Comparison of ENCODE assay signal across 8 mouse cellular contexts in the genomic region with DNA sequence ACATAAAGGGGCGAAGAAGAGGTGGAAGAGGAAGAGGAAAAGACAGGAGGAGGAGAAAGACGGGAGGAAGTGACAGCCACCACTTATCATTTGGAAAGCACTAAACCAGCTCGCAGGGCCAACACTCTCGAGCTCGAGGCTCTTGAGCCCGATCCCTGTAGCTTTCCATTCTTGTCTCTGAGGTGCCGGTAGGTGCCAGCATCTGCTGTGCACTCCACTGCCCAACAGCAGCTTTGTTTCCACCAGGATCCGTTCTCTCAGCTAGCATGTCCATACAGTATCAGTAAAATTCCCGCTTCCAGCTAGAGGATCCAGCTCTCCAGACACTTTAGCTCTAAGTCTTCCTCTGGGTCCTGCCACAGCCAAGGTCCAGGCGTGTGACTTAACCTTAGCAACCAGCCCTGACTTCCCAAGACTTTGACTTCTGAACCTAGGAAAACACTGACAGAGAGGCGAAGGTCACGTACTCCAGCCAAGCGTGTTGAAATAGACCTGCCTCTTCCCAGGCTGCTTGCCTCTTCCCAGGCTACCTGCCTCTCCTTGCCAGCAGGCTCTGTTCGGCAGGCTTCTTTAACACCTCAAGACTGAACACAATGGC. TPM values are rescaled to one million over a fixed set of nuclear protein-coding genes. Genes with fewer than 3 reads are reported as not detected.
DNase-seq lines count a peak whose midpoint lies in the region; ATAC-seq and TF ChIP-seq lines count a peak whose summit lies in the region.
"Had no signal": no experiment of that assay in that cellular context is flagged by ENCODE, and none has a peak within 500 bp of the region (broad histone marks: within the 10 kb centered on the region; RNA-seq: fewer than 3 reads in every experiment).

No protein-coding gene starts in this region.

- no peaks in the 10 kb centered on the region for H3K27me3 ChIP-seq in liver, embryonic 15.5 days
- H3K27me3 ChIP-seq in liver, embryonic 11.5 days (replicated peaks; ENCODE audit: control insufficient read depth, insufficient read depth, low read length), result no peaks in the 10 kb centered on the region
- H3K27me3 ChIP-seq in heart, embryonic 13.5 days (replicated peaks), result no peaks in the 10 kb centered on the region
- H3K27me3 ChIP-seq in kidney, adult 2 months (replicated peaks; ENCODE audit: control insufficient read depth, insufficient read depth, low read length), result no peaks in the 10 kb centered on the region
- no peaks in the 10 kb centered on the region for H3K27me3 ChIP-seq in stomach, embryonic 15.5 days (replicated peaks)
- H3K27me3 ChIP-seq in hindbrain, embryonic 10.5 days (ENCODE audit: insufficient read depth, poor library complexity, severe bottlenecking), result peaks cover 4% of the 10 kb centered on the region; the same call in 1 of the 2 replicates
- H3K27me3 ChIP-seq: CH12.LX had no signal

- H3K27ac ChIP-seq in liver, embryonic 15.5 days (replicated peaks), result no peak overlapping the region
- no peak overlapping the region for H3K27ac ChIP-seq in liver, embryonic 11.5 days (ENCODE audit: low read depth, low read length)
- H3K27ac ChIP-seq in heart, embryonic 13.5 days (replicated peaks), result peak overlapping the region; percentile 56
- H3K27ac ChIP-seq in kidney, adult 2 months (ENCODE audit: insufficient read depth, low read depth, low read length), result peak overlapping the region; percentile 57
- peak overlapping the region; percentile 18; the same call in 1 of the 2 replicates for H3K27ac ChIP-seq in stomach, embryonic 15.5 days
- no peak overlapping the region for H3K27ac ChIP-seq in hindbrain, embryonic 10.5 days

- H3K9ac ChIP-seq in liver, embryonic 15.5 days, result no peak overlapping the region
- H3K9ac ChIP-seq in liver, embryonic 11.5 days (ENCODE audit: low read depth, low read length), result no peak overlapping the region
- peak overlapping the region; percentile 54; the same call in 1 of the 2 replicates for H3K9ac ChIP-seq in heart, embryonic 13.5 days
- no peak overlapping the region for H3K9ac ChIP-seq in stomach, embryonic 15.5 days

- H3K4me1 ChIP-seq in liver, embryonic 15.5 days (replicated peaks), result peaks cover 8% of the 10 kb centered on the region; the same call in 1 of the 2 replicates
- peaks cover 3% of the 10 kb centered on the region; the same call in 1 of the 2 replicates for H3K4me1 ChIP-seq in liver, embryonic 11.5 days (replicated peaks; ENCODE audit: control insufficient read depth, insufficient read depth, low read length)
- peaks cover 36% of the 10 kb centered on the region for H3K4me1 ChIP-seq in heart, embryonic 13.5 days
- H3K4me1 ChIP-seq in kidney, adult 2 months (ENCODE audit: control insufficient read depth, insufficient read depth, low read length), result peaks cover 12% of the 10 kb centered on the region; the same call in 1 of the 2 replicates
- H3K4me1 ChIP-seq in stomach, embryonic 15.5 days, result 0 out of 2 replicates have a peak, but pooled peaks cover under 1% of the 10 kb centered on the region
- no peaks in the 10 kb centered on the region for H3K4me1 ChIP-seq in hindbrain, embryonic 10.5 days (replicated peaks)

- TF ChIP-seq CTCF in kidney, adult 2 months (conservative IDR thresholded peaks at IDR 0.05; ENCODE audit: insufficient read depth, insufficient read length, low read depth, low read length), result no peak

- H3K4me3 ChIP-seq in liver, embryonic 15.5 days (replicated peaks), result no peak overlapping the region
- H3K4me3 ChIP-seq in liver, embryonic 11.5 days (ENCODE audit: low read depth, low read length), result no peak overlapping the region
- no peak overlapping the region for H3K4me3 ChIP-seq in heart, embryonic 13.5 days
- no peak overlapping the region for H3K4me3 ChIP-seq in kidney, adult 2 months (ENCODE audit: insufficient read depth, low read depth, low read length)
- H3K4me3 ChIP-seq in stomach, embryonic 15.5 days (replicated peaks), result no peak overlapping the region
- H3K4me3 ChIP-seq in hindbrain, embryonic 10.5 days, result no peak overlapping the region

- no peak for ATAC-seq in liver, embryonic 15.5 days (ENCODE audit: insufficient read depth)
- no peak for ATAC-seq in liver, embryonic 11.5 days (replicated peaks; ENCODE audit: low FRiP score)
- no peak for ATAC-seq in heart, embryonic 13.5 days (ENCODE audit: extremely low read depth, insufficient number of reproducible peaks, low FRiP score, low TSS enrichment)
- ATAC-seq in stomach, embryonic 15.5 days (ENCODE audit: insufficient read depth, low FRiP score, low read depth), result peak; percentile 36; the same call in 1 of the 2 replicates

- H3K36me3 ChIP-seq in liver, embryonic 15.5 days (replicated peaks), result no peaks in the 10 kb centered on the region
- no peaks in the 10 kb centered on the region for H3K36me3 ChIP-seq in liver, embryonic 11.5 days (ENCODE audit: control insufficient read depth, insufficient read depth, low read length)
- no peaks in the 10 kb centered on the region for H3K36me3 ChIP-seq in heart, embryonic 13.5 days
- no peaks in the 10 kb centered on the region for H3K36me3 ChIP-seq in kidney, adult 2 months (ENCODE audit: control insufficient read depth, insufficient read depth, low read length)
- H3K36me3 ChIP-seq in stomach, embryonic 15.5 days, result no peaks in the 10 kb centered on the region
- H3K36me3 ChIP-seq in hindbrain, embryonic 10.5 days, result no peaks in the 10 kb centered on the region

- H3K4me2 ChIP-seq in liver, embryonic 15.5 days, result peak overlapping the region; percentile 18; the same call in 1 of the 2 replicates
- H3K4me2 ChIP-seq in liver, embryonic 11.5 days, result no peak overlapping the region
- H3K4me2 ChIP-seq in heart, embryonic 13.5 days, result peak overlapping the region; percentile 52
- no peak overlapping the region for H3K4me2 ChIP-seq in stomach, embryonic 15.5 days

- TF ChIP-seq POLR2A in kidney, adult 2 months (IDR thresholded peaks at IDR 0.05; ENCODE audit: low read depth, low read length), result no peak

- no peak for DNase-seq in liver, embryonic 11.5 days (ENCODE audit: low spot score)
- peak; percentile 94 for DNase-seq in kidney, adult 2 months
- no peak for DNase-seq in gastrocnemius, postnatal 25 days
- DNase-seq in hindbrain, embryonic 10.5 days (ENCODE audit: low spot score), result no peak

- 50% methylated on average over 14 of the region's 14 CpGs for WGBS in liver, embryonic 15.5 days (ENCODE audit: insufficient replicate concordance)
- 56% methylated on average over 14 of the region's 14 CpGs for WGBS in liver, embryonic 11.5 days
- WGBS in heart, embryonic 13.5 days, result 46% methylated on average over 14 of the region's 14 CpGs
- 31% methylated on average over 14 of the region's 14 CpGs for WGBS in kidney, adult 2 months
- WGBS in stomach, embryonic 15.5 days, result 62% methylated on average over 14 of the region's 14 CpGs
- WGBS in hindbrain, embryonic 10.5 days, result 83% methylated on average over 14 of the region's 14 CpGs

- no peaks in the 10 kb centered on the region for H3K9me3 ChIP-seq in liver, embryonic 15.5 days (replicated peaks)
- no peaks in the 10 kb centered on the region for H3K9me3 ChIP-seq in liver, embryonic 11.5 days (ENCODE audit: control insufficient read depth, low read length)
- no peaks in the 10 kb centered on the region for H3K9me3 ChIP-seq in heart, embryonic 13.5 days
- H3K9me3 ChIP-seq in stomach, embryonic 15.5 days, result no peaks in the 10 kb centered on the region
- H3K9me3 ChIP-seq in hindbrain, embryonic 10.5 days, result no peaks in the 10 kb centered on the region

RNA-seq across cellular contexts. Expression of a gene that starts 6.4 kb away (rescaled TPM):
- 5.5 and 5.8 TPM in 2 replicates for polyA plus RNA-seq in liver, embryonic 15.5 days (2015; fragmentation: Nextera tagmentation; extraction: Ambion mirVana)
- polyA plus RNA-seq in liver, embryonic 11.5 days (2014; fragmentation: Nextera tagmentation; extraction: Ambion mirVana), result 20.1 and 20.2 TPM in 2 replicates
- 20.3 and 20.7 TPM in 2 replicates for polyA plus RNA-seq in heart, embryonic 13.5 days (2015; fragmentation: Nextera tagmentation; extraction: Ambion mirVana)
- polyA plus RNA-seq in kidney, adult 2 months (2012; rRNA removed), result 26.9 and 28.0 TPM in 2 replicates
- polyA plus RNA-seq in stomach, embryonic 15.5 days (2015; fragmentation: Nextera tagmentation; extraction: Ambion mirVana), result 29.4 and 29.8 TPM in 2 replicates
- total RNA-seq in gastrocnemius, postnatal 25 days (2021), result 10 to 100 TPM; 48.2 to 58.2 TPM
- polyA plus RNA-seq in hindbrain, embryonic 10.5 days (2016; fragmentation: Nextera tagmentation; extraction: Ambion mirVana), result 16.0 and 18.8 TPM in 2 replicates

RNA-seq across cellular contexts. Expression of a gene that starts 25.1 kb away (rescaled TPM):
- 7.6 and 8.0 TPM in 2 replicates for polyA plus RNA-seq in liver, embryonic 15.5 days (2015; fragmentation: Nextera tagmentation; extraction: Ambion mirVana)
- polyA plus RNA-seq in liver, embryonic 11.5 days (2014; fragmentation: Nextera tagmentation; extraction: Ambion mirVana), result 17.0 and 21.3 TPM in 2 replicates
- 10.0 and 13.0 TPM in 2 replicates for polyA plus RNA-seq in heart, embryonic 13.5 days (2015; fragmentation: Nextera tagmentation; extraction: Ambion mirVana)
- polyA plus RNA-seq in kidney, adult 2 months (2012; rRNA removed), result 8.0 and 8.2 TPM in 2 replicates
- polyA plus RNA-seq in stomach, embryonic 15.5 days (2015; fragmentation: Nextera tagmentation; extraction: Ambion mirVana), result 17.2 and 18.5 TPM in 2 replicates
- 1 to 10 TPM; 8.0 to 8.9 TPM for total RNA-seq in gastrocnemius, postnatal 25 days (2021)
- polyA plus RNA-seq in hindbrain, embryonic 10.5 days (2016; fragmentation: Nextera tagmentation; extraction: Ambion mirVana), result 19.5 and 21.9 TPM in 2 replicates

Comparison
In these comparisons a context has a peak if more than half of its experiments do, and no peak if none do; other contexts are left out.
1. H3K4me2 ChIP-seq: peak in liver, embryonic 15.5 days (single experiment) and heart, embryonic 13.5 days (single experiment); none in liver, embryonic 11.5 days (single experiment) and stomach, embryonic 15.5 days (single experiment).
2. H3K27ac ChIP-seq: peak in heart, embryonic 13.5 days (single experiment), kidney, adult 2 months (single experiment) and stomach, embryonic 15.5 days (single experiment); none in liver, embryonic 15.5 days (single experiment), liver, embryonic 11.5 days (single experiment) and hindbrain, embryonic 10.5 days (single experiment).